Mouse (Mus musculus): ENCODE results near the gene Gsc2.
"Not testable (repeated sequence)": the region's sequence is repeated elsewhere in the genome, so short reads cannot be mapped to it uniquely, and the experiment has no call there.

Gsc2 gene

GRCm38 (mm10) chr16:17914307-17915249 lies at the start of gene Gsc2:
Gene Gsc2, minus strand, starts transcription at chr16:17915059.
- DNase-seq (ENCODE audit: low read depth) = no peak

GRCm38 (mm10) chr16:17962091-17962490 lies 47.2 kb upstream of the Gsc2 start:
- DNase-seq (ENCODE audit: low read depth) = no peak

- not testable (repeated sequence) for DNase-seq (ENCODE audit: low read depth)
These were observed 41.3 kb upstream of the Gsc2 start for GRCm38 (mm10) chr16:17956052-17956638.

- DNase-seq (ENCODE audit: low read depth) = no peak
These were observed 36.8 kb upstream of the Gsc2 start for GRCm38 (mm10) chr16:17951618-17952017.

GRCm38 (mm10) chr16:17950068-17950467 lies 35.2 kb upstream of the Gsc2 start:
- DNase-seq (ENCODE audit: low read depth) = no peak

- no peak for DNase-seq (ENCODE audit: low read depth)
These were observed 34.6 kb upstream of the Gsc2 start for GRCm38 (mm10) chr16:17949421-17949877.

GRCm38 (mm10) chr16:17945081-17945831 lies 30.4 kb upstream of the Gsc2 start:
- DNase-seq (ENCODE audit: low read depth) = no peak

GRCm38 (mm10) chr16:17943466-17943865 lies 28.6 kb upstream of the Gsc2 start:
- DNase-seq (ENCODE audit: low read depth) = no peak

GRCm38 (mm10) chr16:17939255-17939751 lies 24.4 kb upstream of the Gsc2 start:
- DNase-seq (ENCODE audit: low read depth) = peak; percentile 71

GRCm38 (mm10) chr16:17938821-17939220 lies 24.0 kb upstream of the Gsc2 start:
- peak; percentile 74 for DNase-seq (ENCODE audit: low read depth)

- DNase-seq (ENCODE audit: low read depth) = no peak
These were observed 23.3 kb upstream of the Gsc2 start for GRCm38 (mm10) chr16:17938187-17938586.

- no peak for DNase-seq (ENCODE audit: low read depth)
These were observed 21.9 kb upstream of the Gsc2 start for GRCm38 (mm10) chr16:17936776-17937175.

GRCm38 (mm10) chr16:17934445-17934910 lies 19.6 kb upstream of the Gsc2 start:
- no peak for DNase-seq (ENCODE audit: low read depth)

GRCm38 (mm10) chr16:17933594-17934444 lies 19.0 kb upstream of the Gsc2 start:
- no peak for DNase-seq (ENCODE audit: low read depth)

- DNase-seq (ENCODE audit: low read depth) = no peak
These were observed 17.1 kb upstream of the Gsc2 start for GRCm38 (mm10) chr16:17931906-17932460.

GRCm38 (mm10) chr16:17929631-17930030 lies 14.8 kb upstream of the Gsc2 start:
- no peak for DNase-seq (ENCODE audit: low read depth)

- no peak for DNase-seq (ENCODE audit: low read depth)
These were observed 14.4 kb upstream of the Gsc2 start for GRCm38 (mm10) chr16:17929211-17929610.

GRCm38 (mm10) chr16:17928627-17929104 lies 13.8 kb upstream of the Gsc2 start:
- peak; percentile 87 for DNase-seq (ENCODE audit: low read depth)

GRCm38 (mm10) chr16:17928087-17928580 lies 13.3 kb upstream of the Gsc2 start, which contains the start of gene Slc25a1:
Gene Slc25a1, minus strand, starts transcription at chr16:17928219.
- peak; percentile 78 for DNase-seq (ENCODE audit: low read depth)

GRCm38 (mm10) chr16:17927351-17928082 lies 12.7 kb upstream of the Gsc2 start:
- DNase-seq (ENCODE audit: low read depth) = no peak

All from c-Kit-positive CD71-positive TER-119-negative erythroid progenitor cells, embryonic 14.5 days (primary cell).